Mouse (Mus musculus) lung, postnatal 10 days (tissue): ENCODE measurements around the gene Atxn7l3.

Experiments
- DNase-seq: peaks from one replicate; pipeline ENCODE4 v3.0.0; 2021

Atxn7l3 gene

DNA sequence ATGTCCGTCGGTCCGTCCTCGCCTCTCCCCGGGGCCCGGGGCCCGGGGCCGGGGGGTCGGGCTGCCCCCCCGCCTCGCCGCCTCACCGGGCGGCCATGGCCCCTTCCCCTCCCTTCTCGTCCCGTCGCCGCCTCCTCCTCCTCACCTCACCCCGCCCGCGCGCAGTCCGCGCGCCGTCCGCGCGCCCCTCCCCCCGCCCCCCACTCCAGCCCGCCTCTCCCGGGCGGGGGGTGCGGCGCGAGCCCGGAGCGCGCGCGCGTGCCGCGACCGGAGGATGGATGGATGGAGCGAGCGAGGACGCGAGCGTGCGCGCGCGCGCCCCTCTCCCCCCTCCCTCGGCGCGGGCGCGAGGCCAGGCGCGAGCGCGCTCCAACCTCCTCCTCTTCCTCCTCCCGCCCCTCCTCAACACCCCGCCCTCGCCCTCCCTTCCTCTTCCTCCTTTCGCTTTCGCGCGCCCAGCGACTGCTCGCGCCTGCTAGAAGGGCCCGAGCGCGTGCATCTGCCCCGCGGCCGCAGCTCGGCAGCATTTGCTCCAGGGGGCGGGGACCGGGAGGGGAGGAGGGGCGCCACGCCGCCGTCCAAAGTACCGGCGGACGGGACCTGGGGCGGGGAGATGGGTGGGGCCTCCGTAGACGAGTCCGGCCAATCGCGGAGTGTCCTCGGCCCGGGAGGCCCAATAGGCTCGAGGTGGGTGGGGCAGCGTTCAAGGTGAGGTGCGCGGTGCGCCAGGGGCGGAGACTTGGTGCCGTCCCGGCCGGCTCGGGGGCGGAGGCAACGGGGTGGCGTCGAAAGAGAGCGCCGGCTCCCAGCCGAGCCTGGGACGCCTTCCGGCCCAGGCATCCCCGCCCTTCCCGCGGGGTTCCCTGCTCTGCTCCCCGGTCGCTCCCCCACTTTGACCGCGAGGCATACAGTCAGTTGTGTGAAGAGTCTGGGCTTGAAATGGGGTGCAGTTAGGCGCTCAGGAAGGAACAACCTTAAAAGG, at the start of gene Atxn7l3:
Atxn7l3 (minus strand) TSS at position 141 of the 982 bp plus-strand sequence.
- peak; percentile 100 for DNase-seq

DNA sequence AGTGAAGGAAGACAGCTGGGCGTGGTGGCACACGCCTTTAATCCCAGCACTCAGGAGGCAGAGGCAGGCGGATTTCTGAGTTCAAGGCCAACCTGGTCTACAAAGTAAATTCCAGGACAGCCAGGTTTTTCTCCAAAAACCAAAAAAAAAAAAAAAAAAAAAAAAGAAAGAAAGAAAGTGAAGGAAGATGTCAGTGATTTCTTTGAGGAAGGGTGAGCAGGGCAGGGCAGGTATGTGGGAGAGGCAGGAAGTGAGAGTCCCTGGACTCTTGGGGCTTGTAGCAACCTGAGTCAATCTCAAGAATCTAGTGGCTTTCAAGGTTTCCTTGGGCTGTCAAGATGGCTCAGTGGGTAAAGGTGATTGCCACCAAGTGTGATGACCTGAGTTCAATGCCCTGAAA, 48.0 kb upstream of the Atxn7l3 start:
- no peak for DNase-seq

DNA sequence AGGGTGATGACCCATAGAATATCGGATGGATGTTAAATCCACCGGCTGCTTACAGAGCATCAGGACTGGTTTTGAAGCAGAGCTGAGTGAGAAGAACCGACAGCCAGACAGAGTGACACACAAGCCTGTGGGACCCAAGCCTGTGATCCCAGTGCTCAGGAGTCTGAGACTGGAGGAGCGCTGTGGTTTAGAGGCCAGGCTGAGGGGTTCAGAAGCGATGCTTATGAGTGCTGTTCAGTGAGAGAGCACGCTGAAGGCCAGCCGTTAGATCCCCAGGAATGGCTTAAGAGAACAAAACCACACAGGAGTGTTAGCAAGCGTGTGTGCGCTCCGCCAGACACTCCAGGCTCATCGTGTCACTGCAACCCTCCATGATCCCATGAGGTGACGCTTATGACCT, 46.3 kb upstream of the Atxn7l3 start:
- no peak for DNase-seq

DNA sequence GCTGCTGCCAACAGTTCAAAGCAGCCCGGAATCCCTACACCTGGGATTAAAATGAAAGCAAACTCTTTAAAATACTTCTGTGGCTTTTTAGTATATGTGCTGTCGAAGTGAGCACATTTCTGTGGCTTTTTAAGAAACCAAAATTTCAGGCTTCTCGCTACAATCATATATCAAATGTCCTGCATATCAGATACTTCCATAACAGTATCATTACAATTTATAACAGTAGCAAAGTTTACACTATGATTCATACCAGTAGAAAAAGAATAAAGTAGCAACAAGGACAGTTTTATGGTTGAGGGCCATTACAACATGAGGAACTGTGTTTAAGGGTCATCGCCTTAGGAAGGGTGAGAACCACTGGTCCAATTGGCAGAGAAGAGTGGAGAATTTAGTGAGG, 44.7 kb upstream of the Atxn7l3 start:
- DNase-seq = no peak

DNA sequence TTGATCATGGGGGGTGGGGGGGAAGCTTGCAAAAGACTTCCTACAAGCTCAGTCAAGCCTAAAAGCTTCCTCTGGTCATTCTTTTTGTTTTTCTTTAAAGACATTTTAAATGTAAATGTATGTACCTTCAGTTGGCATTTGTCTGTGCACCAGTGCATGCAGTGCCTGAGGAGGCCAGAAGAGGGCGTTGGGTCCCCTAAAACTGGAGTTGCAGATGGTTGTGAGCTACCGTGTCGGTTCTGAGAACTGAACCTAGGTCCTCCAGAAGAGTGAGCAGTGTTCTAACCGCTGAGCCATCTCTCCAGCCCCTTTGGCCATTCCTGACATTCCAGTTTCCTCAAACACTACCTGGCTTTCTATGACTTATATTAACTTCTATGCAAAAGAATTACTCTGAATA, 43.2 kb upstream of the Atxn7l3 start:
- DNase-seq = no peak

DNA sequence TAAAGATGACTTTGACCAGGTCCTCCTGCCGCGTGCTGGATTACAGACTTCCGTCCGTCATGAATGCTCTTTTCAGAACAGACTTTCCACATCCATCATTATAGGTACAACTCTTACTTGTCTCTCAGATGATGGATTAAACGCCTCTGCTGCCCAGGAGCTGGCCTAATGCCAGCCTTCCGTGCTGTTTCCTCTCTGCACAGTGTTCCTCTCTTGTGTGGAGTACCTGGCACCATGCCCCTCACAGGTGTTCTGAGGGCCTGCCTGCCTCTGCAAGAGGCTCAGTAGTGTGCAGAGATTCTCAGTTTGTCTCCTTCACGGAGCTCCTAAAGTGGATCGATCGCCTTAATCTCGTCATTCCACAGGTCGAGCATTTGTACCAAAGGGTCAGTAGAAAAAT, 42.8 kb upstream of the Atxn7l3 start:
- peak; percentile 73 for DNase-seq

DNA sequence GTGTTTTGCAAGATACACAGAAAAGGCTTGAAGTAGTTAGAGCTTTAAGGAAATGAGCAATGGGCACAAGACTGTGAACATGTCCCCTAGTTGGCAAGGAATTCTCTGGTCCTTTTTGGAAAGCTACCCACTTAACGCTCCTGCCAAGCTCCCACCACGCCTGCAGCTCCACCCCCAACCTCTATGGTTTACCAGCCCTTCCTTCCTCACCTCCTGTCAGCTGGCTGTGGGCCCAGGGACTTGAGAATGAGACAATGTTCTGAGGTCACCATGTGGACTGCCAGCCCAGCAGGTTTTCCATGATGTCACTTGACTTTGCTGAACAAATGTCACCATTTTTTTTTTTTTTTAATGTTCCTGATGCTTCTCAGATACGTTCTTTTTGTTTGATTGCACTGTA, 42.1 kb upstream of the Atxn7l3 start:
- DNase-seq = peak; percentile 94

DNA sequence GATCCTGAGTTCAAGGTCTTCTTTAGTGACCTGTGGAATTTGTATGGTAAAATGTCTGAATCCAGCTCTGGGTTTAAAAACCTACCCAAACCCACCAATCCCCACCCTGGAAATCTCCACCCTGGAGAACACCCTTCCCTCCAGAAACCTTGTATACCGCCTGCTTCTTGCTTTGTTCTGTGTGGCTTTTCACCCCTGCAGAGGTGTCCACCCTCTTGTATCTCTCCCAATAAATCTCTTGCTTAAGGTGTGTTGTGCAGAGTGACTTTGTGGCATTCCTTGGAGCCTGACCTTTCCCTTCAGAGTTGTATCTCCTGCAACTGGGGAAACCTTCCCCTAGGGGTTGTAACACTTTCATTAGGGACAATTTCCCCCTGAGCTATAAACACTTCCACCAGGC, 41.5 kb upstream of the Atxn7l3 start:
- DNase-seq = no peak

DNA sequence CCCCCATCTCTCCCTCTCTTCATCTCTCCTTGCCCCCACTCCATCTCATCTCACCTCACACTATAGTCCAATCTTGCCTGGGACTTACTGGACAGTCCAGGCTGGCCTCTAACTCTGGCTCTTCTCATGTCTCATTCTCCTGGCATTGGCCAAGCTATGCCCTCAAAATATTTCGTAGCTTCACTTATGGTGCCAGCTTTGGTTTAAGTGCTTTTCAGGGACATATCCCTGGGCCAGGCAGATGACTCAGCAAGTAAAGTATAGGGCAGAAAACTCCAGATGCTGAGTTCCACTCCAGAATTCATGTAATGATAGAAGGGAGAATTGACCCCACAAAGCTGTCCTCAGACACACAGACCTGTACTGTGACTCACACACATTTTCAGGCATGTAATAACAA, 39.8 kb upstream of the Atxn7l3 start:
- no peak for DNase-seq

DNA sequence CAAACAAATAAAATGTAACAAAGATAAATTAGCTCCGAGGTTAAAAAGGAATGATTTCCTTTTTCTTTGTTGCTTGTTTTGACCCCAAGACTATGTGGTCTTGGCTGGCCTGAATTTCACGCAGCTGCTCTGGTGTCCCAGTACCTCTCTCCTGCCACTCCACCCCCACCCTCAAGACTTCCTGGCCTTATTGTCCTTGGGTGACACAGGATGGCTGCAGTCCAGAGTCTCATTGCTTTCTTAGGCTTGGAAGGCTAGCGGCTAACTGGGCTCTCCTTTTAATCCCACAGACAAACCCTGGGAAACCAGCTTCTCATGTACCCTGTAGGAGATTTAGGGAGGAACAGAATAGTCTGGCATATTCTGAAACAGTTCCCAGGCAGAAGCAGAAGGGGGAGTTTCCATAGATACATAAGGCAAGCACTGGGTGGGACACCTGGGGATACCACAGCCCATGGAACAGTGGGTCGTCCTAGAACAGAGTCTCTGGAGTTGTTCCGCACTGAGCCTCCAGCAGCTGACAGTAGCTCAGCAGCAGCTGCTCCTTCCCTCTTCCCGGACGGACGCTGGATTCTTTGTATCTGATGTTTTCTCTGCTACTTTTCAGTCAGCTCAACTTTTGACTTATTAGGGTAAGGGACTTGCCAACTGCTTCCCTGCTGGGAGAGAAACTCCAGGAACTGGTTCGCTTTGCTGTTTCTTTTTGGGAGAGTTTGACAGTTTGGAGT, 38.7 kb upstream of the Atxn7l3 start:
- peak; percentile 67 for DNase-seq

DNA sequence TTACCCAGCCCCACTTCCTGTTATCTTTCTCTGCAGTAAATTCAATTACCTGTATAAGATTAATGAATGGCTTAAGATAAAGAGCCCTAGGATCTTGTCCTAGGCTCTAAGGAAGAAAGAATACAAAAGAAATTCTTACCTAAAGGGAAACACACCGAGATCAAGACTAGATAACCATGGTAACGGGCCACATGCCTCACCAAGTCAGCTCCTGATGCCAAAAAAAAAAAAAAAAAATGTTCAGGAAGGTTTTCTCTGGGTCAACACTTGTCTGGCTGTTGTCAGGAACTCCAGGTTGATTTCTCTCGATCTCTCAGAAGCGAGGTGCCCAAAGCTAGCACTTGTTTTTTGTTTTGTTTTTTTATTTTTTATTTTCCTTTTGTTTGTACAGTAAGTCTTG, 37.6 kb upstream of the Atxn7l3 start:
- DNase-seq = no peak

DNA sequence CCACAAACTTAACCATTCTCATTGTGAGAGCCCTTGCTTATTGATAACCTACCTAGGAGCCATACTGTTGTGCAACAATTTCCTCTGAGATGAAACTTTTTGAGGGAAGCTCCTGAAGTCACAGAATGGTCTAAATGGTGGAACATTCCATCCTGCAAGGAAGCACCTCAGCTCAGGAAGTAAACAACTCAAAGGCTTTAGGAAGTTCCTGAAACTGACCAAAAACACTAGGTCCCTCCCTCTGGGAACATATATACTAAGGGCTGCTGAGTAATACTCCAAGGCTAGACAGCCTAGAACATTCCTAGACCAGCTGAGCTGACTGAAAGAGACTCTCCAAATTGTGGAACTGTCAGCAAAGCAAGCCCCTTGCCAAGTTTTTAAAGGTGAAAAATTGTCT, 36.6 kb upstream of the Atxn7l3 start:
- no peak for DNase-seq

DNA sequence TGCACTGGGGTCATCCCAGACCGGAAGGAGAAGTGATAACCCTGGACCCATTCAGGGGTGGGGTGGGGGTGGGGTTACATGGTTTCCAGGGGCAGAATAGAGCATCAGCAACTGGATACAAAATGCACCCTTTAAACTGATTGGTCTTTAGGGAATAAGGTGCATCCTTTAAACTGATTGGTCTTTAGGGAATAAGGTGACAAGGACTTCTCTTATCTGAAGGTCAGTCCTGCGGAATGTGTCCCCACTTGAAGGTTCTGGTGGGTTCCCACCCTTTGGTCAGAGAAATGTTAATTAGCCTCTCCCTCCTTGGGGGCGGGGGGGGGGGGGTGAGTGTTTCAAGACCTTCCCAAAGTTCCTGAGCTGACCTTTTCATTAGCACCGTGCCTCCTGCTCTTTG, 35.4 kb upstream of the Atxn7l3 start:
- DNase-seq = no peak

DNA sequence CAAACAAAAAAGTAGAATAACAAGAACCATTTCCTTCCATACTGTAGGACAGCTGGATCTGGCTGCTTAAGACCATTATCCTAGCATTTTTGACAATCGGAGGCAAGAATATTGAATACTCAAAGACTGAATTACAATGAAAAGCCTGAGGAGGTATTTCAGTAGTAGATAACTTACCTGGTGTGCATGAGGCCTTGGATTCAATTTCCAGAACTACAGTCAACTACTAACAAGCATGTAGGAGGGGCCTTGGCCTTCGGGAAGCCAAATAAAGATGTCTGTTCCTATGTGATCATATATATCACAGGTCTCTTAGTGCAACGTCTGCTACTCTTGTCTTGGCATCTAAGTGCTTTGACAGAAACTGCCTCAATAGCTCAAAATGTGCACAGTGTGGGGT, 33.6 kb upstream of the Atxn7l3 start:
- DNase-seq = no peak

DNA sequence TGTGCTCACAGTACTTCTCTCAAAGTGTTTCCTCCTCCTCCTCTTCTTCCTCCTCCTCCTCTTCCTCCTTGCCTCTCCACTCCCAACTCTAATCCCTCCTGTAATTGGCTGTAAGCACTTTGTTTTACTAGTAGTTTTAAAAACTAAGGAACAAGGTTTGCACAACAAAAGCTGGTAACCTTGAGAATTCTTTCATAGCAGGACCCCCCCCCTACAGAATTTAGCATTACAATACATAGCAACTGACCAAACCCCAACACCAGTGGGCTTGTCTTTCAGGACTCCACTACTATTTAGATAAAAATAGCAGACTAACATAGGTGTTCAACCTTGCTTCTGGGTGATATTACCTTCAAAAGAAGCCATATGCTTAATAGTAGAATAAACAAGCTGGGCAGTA, 33.1 kb upstream of the Atxn7l3 start:
- DNase-seq = no peak

DNA sequence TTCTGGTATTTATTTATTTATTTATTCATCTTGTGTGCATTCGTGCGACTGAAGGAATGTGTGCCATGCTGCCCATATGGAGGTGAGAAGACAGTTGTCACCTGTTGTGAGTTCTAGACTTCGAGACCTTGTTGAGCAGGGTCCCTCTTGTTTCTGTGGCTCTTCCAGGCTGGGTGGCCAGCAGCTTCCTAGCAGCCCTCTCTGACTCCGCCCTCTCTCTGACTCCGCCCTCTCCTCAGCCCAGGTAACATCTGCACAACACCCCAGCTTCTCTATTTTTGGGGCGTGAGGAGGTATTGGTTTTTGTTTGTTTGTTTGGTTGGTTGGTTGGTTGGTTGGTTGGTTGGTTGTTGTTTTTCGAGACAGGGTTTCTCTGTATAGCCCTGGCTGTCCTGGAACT, 31.4 kb upstream of the Atxn7l3 start:
- DNase-seq = no peak

DNA sequence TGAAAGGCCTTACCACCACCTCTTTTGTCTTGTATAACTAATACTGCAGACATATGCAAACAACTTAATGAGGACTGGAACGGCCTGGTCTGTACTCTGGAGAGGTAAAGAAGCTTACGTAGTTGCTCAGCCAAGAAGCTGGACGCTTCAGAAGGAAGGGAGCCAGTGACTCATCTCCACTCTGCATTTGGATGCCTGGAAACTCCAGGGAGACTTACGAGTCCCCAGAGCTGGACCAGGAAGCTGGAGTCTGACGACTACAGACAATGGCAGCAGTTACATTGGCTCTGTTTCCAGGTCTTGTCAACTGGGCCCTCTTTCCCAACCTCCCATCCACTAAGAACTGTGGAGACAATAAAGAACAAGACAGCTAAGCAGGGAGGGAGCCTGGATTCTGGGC, 30.8 kb upstream of the Atxn7l3 start:
- no peak for DNase-seq

DNA sequence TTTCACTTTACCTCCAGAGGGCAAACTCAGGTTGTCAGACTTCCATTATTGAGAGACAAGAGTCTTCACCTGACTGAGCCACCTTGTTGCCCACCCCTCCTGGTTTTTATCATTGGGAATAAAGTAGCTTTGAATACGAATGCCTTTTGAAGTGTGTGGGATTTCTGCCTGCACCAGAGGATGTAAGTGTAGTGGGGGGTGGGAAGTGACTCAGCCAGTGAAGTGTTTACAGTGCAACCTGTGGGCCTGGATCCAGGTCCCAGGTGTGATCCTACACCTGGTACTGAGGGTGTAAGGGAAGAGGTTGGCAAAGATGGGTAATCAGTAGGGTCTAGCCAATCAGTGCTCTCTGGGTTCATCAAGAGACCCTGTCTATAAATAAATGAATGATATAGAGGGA, 27.1 kb upstream of the Atxn7l3 start:
- no peak for DNase-seq

DNA sequence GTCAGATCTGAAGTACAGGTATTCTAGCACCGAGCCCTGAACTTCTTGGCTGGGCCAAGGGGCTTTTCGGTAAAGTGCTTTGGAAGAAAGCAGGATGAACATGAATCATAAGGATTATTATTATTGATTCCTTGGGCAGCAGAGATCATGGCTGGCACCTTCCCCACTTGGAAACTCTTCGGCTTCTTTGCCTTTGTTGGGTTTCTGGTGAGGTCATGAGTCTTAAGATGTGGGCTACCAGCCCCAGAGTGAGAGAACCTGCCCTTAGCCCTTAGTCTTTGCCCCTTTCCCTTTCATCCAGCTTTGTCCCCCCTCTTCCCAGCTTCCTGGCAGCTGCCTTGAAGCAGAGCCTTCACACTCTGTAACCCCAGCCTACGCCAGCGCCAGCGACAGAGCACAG, 25.5 kb upstream of the Atxn7l3 start:
- DNase-seq = no peak

DNA sequence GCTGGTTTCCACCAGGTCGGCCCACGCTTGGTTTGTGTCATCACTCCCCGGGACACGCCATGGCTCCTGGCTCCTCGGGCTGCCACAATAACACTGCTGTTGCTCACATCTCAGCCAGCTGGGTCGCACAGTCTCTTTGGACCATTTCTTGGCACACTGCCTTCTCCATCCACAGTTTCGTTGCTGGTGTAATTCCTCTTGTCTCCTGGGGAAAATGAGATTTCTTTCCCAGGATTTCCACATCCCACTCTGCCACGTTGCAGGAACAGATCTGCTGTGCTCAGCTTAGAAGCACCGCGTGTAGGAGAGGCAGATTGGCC, 24.2 kb upstream of the Atxn7l3 start:
- DNase-seq = peak; percentile 92

DNA sequence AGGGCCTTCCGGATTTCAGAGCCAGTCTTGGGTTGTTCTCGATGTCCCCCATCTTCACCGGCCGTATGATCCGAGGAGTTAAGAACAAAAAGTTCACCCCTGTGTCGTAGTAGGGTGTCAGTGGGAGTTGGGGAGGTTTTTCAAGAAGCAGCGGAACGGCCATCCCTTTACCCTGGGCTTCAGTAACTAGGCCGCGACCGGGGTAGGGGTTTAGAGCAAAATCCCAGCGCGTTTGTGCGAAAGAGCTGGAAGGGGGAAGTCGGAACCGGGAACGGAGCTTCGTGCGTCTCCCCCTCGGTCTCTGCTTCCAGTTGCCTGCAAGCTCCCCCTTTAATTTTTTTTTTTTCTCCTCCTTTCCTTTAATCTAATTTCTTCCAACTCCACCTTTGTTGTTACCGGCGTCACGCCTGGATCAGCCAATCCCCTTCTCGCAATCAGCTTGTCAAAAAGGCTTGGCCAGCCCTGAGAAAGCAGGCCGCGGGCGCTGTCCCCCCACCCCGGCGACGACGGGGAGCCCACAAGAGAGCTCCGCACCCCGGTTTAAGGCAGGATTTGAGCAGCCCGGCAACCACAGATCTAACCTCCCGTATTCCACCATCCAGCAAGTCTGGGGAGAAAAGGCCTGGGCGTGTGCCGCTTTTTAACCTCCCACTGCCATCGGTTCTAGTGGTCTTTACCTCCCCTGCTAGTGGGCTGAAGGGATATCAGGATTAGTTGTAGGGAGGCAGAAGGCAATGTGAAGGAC, 23.7 kb upstream of the Atxn7l3 start:
- peak; percentile 88 for DNase-seq

DNA sequence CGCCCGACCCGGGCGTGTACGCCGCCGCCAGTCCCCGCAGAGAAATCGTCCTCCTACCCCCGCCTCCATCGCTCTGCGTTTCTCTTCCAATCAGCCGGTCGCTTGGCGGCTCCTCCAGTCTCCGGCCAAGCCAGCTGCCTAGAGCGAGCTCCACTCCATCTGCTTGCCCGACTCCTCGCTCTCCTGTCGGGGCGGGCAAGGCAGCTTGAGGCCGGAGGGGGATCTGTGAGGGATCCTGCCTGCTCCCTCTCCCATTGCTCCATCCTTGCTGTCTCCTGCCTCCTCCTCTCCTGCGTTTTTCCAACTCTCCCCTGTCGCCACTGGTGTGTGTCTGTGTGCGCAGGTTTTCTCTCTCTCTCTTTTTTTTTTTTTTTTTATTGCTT, 23.0 kb upstream of the Atxn7l3 start, which contains the start of gene Ubtf:
Ubtf (minus strand) TSS at position 333 of the 383 bp plus-strand sequence.
- peak; percentile 89 for DNase-seq

DNA sequence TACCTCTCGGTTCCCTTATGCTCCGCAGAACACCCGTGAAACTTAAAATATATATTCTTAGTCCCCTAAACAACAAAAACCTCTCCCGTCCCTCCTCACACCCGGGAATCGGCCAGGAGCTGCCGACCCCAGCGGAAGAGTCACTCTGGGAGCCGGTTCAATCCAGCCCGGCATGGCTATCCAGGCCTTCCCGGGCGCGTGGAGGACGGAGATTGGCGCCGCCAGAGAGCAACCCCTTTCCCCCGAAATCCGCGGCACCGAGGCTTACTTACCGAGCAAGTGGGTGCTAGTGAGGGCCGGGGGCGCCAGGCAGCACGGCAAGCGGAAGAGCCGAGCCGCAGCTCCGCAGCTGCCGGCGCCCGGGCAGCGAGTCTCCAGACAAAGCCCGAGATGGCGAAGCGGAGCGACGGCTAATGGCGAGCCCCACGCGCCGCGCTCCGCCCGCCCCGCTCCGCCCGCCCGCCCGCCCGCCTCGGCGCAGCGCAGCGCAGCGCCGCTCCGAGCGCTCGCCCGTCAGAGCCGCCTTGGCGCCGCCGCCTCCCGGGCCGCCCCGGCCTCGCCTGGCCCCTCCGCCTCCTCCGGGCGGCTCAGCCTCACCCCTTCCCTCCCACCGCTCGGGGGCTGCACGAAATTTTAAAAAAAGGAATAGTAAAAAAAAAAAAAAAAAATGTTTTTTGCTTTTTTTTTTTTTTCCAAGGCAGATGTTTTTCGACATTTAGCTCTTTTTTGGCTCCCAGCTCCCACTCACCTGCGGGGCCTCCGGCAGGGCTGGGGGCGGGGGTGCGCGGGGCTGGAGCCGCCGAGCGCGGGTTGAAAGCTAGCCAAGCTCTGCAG, 22.4 kb upstream of the Atxn7l3 start:
- peak; percentile 59 for DNase-seq
